Mouse (Mus musculus) brain, adult 2 months (tissue): ENCODE data around the gene Rbp7.
A peak's percentile ranks its signal among the peaks of the same experiment; 100 is the strongest.
"Not testable (repeated sequence)": the region's sequence is repeated elsewhere in the genome, so short reads cannot be mapped to it uniquely, and the experiment has no call there.

Experiments
- DNase-seq: peaks from one replicate; pipeline ENCODE4 v3.0.0; 2011; ENCODE audit warnings: low read depth, low spot score

Rbp7 gene

GRCm38 (mm10) chr4:149457163-149457562 is 2.4 kb upstream of the Rbp7 start:
- DNase-seq, result not testable (repeated sequence)

- no peak for DNase-seq
Observed at GRCm38 (mm10) chr4:149454263-149454662, 515 bp downstream of the Rbp7 start.

GRCm38 (mm10) chr4:149453656-149454055 is 1.1 kb downstream of the Rbp7 start:
- peak; percentile 45 for DNase-seq

GRCm38 (mm10) chr4:149450636-149451035 is 4.1 kb downstream of the Rbp7 start:
- DNase-seq, result no peak

GRCm38 (mm10) chr4:149446309-149446708 is 8.5 kb downstream of the Rbp7 start:
- no peak for DNase-seq

- DNase-seq, result peak; percentile 32
Observed at GRCm38 (mm10) chr4:149445868-149446267, 8.9 kb downstream of the Rbp7 start.

GRCm38 (mm10) chr4:149444964-149445701 is 9.6 kb downstream of the Rbp7 start:
- DNase-seq, result peak; percentile 98

GRCm38 (mm10) chr4:149444465-149444864 is 10.3 kb downstream of the Rbp7 start:
- DNase-seq, result no peak

- no peak for DNase-seq
Observed at GRCm38 (mm10) chr4:149442436-149442835, 12.3 kb downstream of the Rbp7 start.

GRCm38 (mm10) chr4:149440576-149440975 is 14.2 kb downstream of the Rbp7 start:
- no peak for DNase-seq

GRCm38 (mm10) chr4:149431887-149432286 is 22.9 kb downstream of the Rbp7 start:
- DNase-seq, result not testable (repeated sequence)

- peak; percentile 95 for DNase-seq
Observed at GRCm38 (mm10) chr4:149429592-149429991, 25.2 kb downstream of the Rbp7 start.

- DNase-seq, result peak; percentile 99
Observed at GRCm38 (mm10) chr4:149426325-149427199, 28.2 kb downstream of the Rbp7 start, which contains the start of gene Ube4b. Gene Ube4b, minus strand, starts transcription at chr4:149426749.

- DNase-seq, result peak; percentile 71
Observed at GRCm38 (mm10) chr4:149425801-149426292, 28.9 kb downstream of the Rbp7 start.

- DNase-seq, result peak; percentile 53
Observed at GRCm38 (mm10) chr4:149424755-149425154, 30.0 kb downstream of the Rbp7 start.

GRCm38 (mm10) chr4:149417854-149418365 is 36.9 kb downstream of the Rbp7 start:
- DNase-seq, result no peak

- no peak for DNase-seq
Observed at GRCm38 (mm10) chr4:149416986-149417385, 37.8 kb downstream of the Rbp7 start.

GRCm38 (mm10) chr4:149416417-149416816 is 38.4 kb downstream of the Rbp7 start:
- DNase-seq, result no peak

- DNase-seq, result no peak
Observed at GRCm38 (mm10) chr4:149415651-149416169, 39.1 kb downstream of the Rbp7 start.

- DNase-seq, result no peak
Observed at GRCm38 (mm10) chr4:149414259-149414658, 40.5 kb downstream of the Rbp7 start.

GRCm38 (mm10) chr4:149409759-149410158 is 45.0 kb downstream of the Rbp7 start:
- DNase-seq, result peak; percentile 67

GRCm38 (mm10) chr4:149408331-149408730 is 46.4 kb downstream of the Rbp7 start:
- DNase-seq, result no peak
